Mouse (Mus musculus) embryo, embryonic 9.5 days (tissue): ENCODE measurements around the gene Scfd1.

ENCODE experiments used
- DNase-seq: peaks from one replicate; pipeline ENCODE4 v3.0.0-alpha.2; 2017; ENCODE audit errors: extremely low spot score

Gene Scfd1

DNA sequence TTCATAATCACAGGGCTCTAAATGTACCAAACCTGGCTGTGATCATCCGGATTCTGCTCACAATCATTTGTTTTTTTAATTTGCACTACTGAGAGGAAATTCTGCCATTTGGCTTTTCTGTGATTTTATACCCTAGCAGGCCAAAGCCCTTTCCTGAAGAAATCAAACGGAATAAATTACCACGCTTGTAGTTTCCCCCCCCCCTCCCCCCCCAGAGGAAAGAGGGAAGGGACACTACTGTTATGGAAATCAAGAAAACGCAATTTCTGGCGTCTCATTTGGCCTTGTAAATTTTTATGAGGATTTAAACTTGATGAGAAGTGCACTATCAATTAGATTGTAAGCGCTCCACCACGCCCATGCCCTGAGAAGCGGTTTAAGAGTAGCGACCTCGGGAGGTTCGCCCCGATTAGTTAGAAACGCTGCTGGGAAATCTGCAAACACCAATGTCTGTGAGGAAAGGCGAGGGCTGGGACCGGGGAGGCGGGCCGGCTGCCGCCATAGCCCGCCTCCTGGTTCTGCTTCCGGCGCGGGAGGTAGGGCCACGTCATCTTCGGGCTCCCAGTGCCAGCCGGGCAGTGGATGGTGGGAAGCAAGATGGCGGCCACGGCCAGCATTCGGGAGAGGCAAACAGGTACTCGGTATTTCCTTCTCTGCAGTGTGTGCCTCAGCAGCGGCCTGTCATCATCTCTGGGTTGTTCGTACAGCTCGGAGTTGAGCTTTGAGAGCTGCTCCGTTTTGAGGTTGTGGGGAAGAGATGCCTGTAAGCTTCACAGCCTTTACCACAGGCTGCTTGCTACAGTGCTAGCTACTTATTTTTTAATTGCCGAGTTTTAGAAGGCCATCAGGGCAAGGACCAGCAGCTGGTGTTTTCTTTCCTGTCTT is at the start of gene Scfd1:
TSS of gene Scfd1 (plus strand) at position 508 of the 885 bp plus-strand sequence.
- DNase-seq, result peak; percentile 93

- DNase-seq, result no peak
Observed at GRCm38 (mm10) chr12:51337014-51337413, 40.3 kb upstream of the Scfd1 start.

- peak; percentile 28 for DNase-seq
Observed at GRCm38 (mm10) chr12:51346121-51346520, 31.2 kb upstream of the Scfd1 start.

- DNase-seq, result peak; percentile 95
Observed at GRCm38 (mm10) chr12:51347988-51348697, 29.2 kb upstream of the Scfd1 start, which contains the start of gene G2e3. G2e3 (plus strand) TSS chr12:51348061.

DNA sequence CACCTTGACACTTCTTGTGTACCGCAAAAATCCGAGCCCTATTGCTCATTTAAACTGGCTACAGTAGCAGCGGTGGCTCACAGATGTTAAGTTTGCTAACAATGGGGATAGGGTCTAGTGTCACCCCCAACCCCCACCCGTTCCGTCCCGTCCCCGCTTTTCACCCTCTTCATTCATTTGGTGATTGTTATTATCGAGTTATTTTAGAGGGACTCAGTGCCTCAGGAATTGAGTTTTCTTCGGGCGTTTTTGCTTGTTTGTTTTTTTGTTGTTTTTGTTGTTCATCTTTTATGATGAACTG is 28.7 kb upstream of the Scfd1 start:
- no peak for DNase-seq

GRCm38 (mm10) chr12:51355296-51355695 is 22.0 kb upstream of the Scfd1 start:
- no peak for DNase-seq

- DNase-seq, result no peak
Observed at GRCm38 (mm10) chr12:51361294-51361693, 16.0 kb upstream of the Scfd1 start.

DNA sequence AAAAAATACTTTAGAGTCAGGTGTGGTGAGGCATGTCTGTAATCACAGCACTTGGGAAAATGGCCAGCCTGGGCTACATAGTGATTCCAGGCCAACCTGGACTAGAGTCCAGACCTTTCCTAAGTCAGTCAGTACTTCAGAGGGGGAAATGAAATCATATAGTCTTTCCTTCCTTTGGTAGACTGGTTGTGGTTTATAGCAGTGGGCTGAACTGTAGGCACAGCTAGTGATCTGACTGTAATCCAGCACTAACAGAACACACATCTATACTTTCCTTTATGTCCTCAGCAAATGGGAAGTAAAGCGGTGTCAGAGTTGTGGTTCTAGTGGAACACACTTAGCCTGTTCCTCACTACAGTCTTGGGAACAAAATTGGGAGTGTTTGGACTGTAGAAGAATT is 14.4 kb upstream of the Scfd1 start:
- DNase-seq, result no peak

DNA sequence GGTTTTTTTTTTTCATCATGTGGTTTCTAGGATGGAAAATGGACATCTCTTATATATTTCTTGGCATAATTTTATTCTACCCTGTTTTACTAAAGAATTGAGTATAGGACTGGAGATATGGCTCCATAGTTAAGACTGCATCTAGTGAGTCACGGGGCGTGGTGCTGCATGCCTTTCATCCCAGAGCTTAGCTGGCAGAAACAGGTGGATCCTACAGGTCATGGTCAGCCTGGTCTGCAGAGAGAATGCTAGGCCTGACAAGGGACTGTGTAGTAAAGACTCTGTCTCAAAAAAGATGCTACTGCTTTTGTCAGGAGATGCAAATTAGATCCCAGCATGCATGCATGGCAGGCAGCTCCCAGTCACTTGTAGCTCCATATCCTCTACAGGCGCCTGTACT is 8.8 kb upstream of the Scfd1 start:
- DNase-seq, result no peak

DNA sequence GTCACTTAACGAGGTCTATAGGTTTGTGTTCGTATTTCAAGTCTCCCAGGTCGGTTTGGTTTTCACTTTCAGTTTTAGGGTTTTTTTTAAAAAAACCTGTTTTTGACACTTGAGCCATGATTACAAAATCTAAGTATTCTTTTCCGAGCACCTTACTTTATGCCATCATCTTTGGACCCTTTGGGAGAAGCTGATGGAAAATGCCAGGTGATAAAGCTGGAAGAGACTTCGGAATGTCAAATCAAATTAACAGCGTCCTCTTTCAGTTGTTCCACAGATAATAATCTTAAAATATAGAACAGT is 529 bp downstream of the Scfd1 start:
- DNase-seq, result no peak

GRCm38 (mm10) chr12:51399871-51400270 is 22.6 kb downstream of the Scfd1 start:
- no peak for DNase-seq

- peak; percentile 8 for DNase-seq
Observed at GRCm38 (mm10) chr12:51402060-51402698, 24.9 kb downstream of the Scfd1 start.

- no peak for DNase-seq
Observed at GRCm38 (mm10) chr12:51403987-51404586, 26.8 kb downstream of the Scfd1 start.

DNA sequence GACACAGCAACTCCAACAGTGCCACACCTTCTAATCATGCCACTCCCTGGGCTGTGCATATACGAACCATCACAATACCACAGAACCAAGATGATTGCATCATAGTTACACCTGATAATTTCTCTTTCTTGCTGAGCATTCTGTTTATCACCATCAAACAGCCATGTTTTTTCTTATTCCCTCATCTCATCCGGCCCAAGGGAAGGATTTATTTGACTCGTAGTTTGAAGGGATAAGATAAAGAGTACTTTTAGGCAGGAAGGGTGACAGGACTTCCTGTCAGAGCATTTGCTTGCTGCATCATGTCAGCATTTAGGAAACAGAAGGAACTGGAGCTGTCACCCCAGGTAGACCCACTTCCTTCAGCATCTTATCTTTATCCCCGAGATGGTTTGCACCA is 34.1 kb downstream of the Scfd1 start:
- no peak for DNase-seq

DNA sequence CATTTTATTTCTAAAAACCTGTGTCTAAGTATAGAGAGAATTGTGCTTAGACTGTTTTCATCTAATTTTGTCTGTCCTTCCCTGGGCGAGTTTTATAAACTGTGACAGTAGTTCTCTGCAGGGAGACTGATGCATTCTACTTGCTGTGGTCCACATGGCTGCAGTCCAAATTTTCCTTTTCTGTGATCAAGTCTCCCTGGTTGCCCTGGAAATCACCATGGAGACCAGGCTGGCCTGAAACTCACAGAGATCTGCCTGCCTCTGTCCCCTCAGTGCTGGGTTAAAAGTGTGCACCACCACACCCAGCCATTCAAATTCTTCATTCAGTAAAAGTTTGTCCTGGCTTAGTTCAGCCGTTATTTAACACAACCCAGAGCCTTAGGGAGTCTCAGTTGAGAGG is 60.2 kb downstream of the Scfd1 start:
- no peak for DNase-seq

DNA sequence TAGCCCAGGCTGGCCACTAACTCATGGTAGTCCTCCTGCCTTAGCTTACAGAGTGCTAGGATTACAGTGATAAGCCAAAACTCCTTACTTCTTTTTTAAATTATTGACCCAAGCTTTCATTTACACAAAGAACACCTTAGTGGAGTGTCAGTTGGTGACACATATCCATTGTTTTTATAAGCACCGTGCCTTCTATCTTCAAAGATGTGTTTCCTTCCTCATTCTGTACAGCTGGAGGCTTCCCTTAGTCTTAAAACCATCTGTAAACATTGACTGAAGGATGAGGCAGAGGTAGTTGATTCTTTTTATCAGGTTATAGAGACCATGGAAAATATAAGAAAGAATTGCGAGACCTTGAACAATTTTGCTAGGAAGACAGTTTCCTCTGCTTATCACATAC is 61.0 kb downstream of the Scfd1 start:
- no peak for DNase-seq

- no peak for DNase-seq
Observed at GRCm38 (mm10) chr12:51449303-51449702, 72.0 kb downstream of the Scfd1 start.

DNA sequence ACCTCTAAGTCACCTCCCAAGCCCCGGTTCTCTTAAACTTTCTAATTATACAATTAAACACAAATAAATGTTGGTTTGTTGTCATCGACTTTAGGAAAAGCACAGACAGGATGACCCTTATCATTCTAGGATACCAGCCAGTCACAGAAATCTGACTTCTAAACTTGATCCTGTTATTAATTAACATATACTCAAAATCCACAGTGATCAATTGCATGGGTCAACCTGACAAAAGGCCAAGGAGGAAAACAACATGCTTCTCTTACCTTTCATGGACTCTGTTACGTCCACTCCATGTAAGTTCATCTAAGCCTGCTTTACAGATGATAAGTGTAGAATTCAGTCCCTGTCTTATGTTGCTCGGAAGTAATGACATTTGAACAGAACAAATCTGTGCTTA is 93.6 kb downstream of the Scfd1 start:
- no peak for DNase-seq

GRCm38 (mm10) chr12:51481246-51481645 is 103.9 kb downstream of the Scfd1 start:
- no peak for DNase-seq

DNA sequence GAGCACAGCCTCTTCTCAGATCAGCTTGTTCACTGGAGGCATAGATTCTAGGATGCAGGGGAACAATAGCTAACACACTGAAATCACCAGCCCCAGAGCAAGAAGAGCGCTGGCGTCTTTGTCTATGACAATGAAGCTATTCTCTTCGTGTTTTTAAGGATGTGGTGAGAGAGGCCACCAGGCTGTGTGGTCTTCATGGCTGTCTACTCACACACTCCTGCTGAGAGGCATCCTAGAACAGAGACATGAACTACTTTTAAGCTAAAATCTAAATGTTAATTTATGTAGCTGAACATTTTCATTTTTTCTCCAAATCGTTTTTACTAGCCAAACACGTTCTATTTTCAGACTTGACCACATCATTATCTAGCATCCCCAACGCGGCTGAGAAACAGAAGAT is 114.7 kb downstream of the Scfd1 start:
- no peak for DNase-seq

DNA sequence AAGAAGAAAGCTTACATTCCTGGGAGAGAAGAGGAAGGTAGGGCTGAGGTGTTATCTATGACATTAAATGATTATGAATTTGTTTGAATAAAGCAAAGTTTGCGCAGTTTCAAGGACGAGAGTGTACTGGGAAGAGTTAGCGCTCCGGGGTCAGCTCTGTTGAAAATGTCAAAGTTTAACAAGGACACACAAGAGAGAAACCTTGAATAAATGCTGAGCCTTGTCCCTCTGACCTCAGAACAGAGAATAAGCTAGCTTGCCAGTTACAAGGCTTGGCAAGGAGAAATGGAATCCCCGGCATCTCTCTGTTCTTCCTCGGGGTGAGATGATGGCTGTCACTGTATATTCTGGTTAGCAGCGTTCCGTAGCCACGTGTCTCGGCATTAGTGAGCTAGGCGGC is 116.2 kb downstream of the Scfd1 start:
- no peak for DNase-seq

DNA sequence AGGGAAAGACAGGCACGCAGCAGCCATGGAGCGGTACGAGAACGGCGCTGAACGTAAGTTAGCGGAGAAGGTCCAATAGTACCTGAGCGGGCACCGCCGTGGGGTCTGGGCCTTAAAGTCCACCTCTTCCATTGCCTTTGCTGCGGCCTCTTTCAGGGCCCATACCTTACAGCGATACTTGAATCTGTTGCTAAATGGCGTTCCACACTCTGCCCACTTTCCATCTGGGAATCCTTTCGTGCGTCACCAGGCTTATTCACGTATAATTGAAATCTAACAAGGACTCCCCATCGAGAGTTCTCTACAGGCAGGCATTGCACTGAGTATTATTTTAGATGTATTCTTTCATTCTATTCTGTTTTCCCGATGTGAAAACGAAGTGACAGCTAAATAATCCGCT is 117.3 kb downstream of the Scfd1 start:
- DNase-seq, result no peak
